ENCODE assay signal across 11 mouse cellular contexts in genomic region chr11:54881051-54881474, GRCm38 (mm10). TPM values are rescaled to one million over a fixed set of nuclear protein-coding genes. Genes with fewer than 3 reads are reported as not detected.
DNase-seq lines count a peak whose midpoint lies in the region; ATAC-seq lines count a peak whose summit lies in the region.
"Had no signal": no experiment of that assay in that cellular context is flagged by ENCODE, and none has a peak within 500 bp of the region (broad histone marks: within the 10 kb centered on the region; RNA-seq: fewer than 3 reads in every experiment).

No protein-coding gene starts in this region.

- ATAC-seq in heart, embryonic 16.5 days (replicated peaks; ENCODE audit: extremely low read depth, insufficient read depth, low FRiP score): no peak; the same call in 1 of the 2 replicates
- no peak for ATAC-seq in erythroblast, adult 5-6 weeks (replicated peaks; ENCODE audit: low FRiP score, poor library complexity, severe bottlenecking)

- H3K36me3 ChIP-seq in heart, embryonic 16.5 days (ENCODE audit: control insufficient read depth, insufficient read depth): no peaks in the 10 kb centered on the region
- H3K36me3 ChIP-seq: neural tube, embryonic 13.5 days had no signal

- H3K27me3 ChIP-seq in heart, embryonic 16.5 days (ENCODE audit: control insufficient read depth, insufficient read depth, low read length): no peaks in the 10 kb centered on the region
- H3K27me3 ChIP-seq: neural tube, embryonic 13.5 days had no signal

- WGBS in heart, embryonic 16.5 days: 12% methylated on average over 2 of the region's 2 CpGs

- no peaks in the 10 kb centered on the region for H3K9me3 ChIP-seq in heart, embryonic 16.5 days (replicated peaks; ENCODE audit: control insufficient read depth, low read length)
- H3K9me3 ChIP-seq: neural tube, embryonic 13.5 days had no signal

- H3K27ac ChIP-seq in heart, embryonic 16.5 days (ENCODE audit: low read length): peak overlapping the region; percentile 90
- H3K27ac ChIP-seq: macrophage; neural tube, embryonic 13.5 days had no signal

- DNase-seq in adrenal gland, postnatal 14 days: peak; percentile 40
- DNase-seq in adrenal gland, adult 8-10 months: no peak
- DNase-seq in MN1 (ENCODE audit: low spot score): peak; percentile 60
- peak; percentile 66 to 89 for DNase-seq in kidney, postnatal 25 days
- no peak for DNase-seq in cerebellum, adult 9-10 months
- no peak for DNase-seq in cerebellum, postnatal 10 days
- DNase-seq: B cell, adult 2 months had no signal

- H3K9ac ChIP-seq in heart, embryonic 16.5 days (ENCODE audit: low read length): peak overlapping the region; percentile 30; the same call in 1 of the 2 replicates
- H3K9ac ChIP-seq: neural tube, embryonic 13.5 days had no signal

- peaks cover 42% of the 10 kb centered on the region for H3K4me1 ChIP-seq in heart, embryonic 16.5 days (ENCODE audit: control insufficient read depth, insufficient read depth, low read length)
- H3K4me1 ChIP-seq: neural tube, embryonic 13.5 days had no signal

- H3K4me3 ChIP-seq in heart, embryonic 16.5 days (ENCODE audit: low read length): no peak overlapping the region
- H3K4me3 ChIP-seq: neural tube, embryonic 13.5 days had no signal

- H3K4me2 ChIP-seq in heart, embryonic 16.5 days (ENCODE audit: low read depth, low read length): no peak overlapping the region
- H3K4me2 ChIP-seq: neural tube, embryonic 13.5 days had no signal

RNA-seq across cellular contexts. Expression of gene Hint1, which starts 14.9 kb away (rescaled TPM):
- total RNA-seq in adrenal gland, postnatal 14 days (2021): 379 and 380 TPM in 2 replicates
- total RNA-seq in adrenal gland, adult 8-10 months (2022): 100 to 1,000 TPM; 236 to 370 (median 298) TPM
- polyA plus RNA-seq in heart, embryonic 16.5 days (2015; fragmentation: Nextera tagmentation; extraction: Ambion mirVana): 581 and 590 TPM in 2 replicates
- 97.0 and 122 TPM in 2 replicates for total RNA-seq in erythroblast, adult 5-6 weeks (2015; ENCODE audit: low replicate concordance)
- total RNA-seq in erythroblast, adult 5-6 weeks (2017; ENCODE audit: low replicate concordance): 67.1 and 108 TPM in 2 replicates

RNA-seq across cellular contexts. Expression of gene Lyrm7, which starts 20.3 kb away (rescaled TPM):
- total RNA-seq in adrenal gland, postnatal 14 days (2021): 18.5 and 26.0 TPM in 2 replicates
- total RNA-seq in adrenal gland, adult 8-10 months (2022): 10 to 100 TPM in 2 of 4 experiments, 1 to 10 TPM in 2; 3.4 to 14.4 (median 9.6) TPM
- polyA plus RNA-seq in heart, embryonic 16.5 days (2015; fragmentation: Nextera tagmentation; extraction: Ambion mirVana): 11.8 and 25.7 TPM in 2 replicates
- total RNA-seq in erythroblast, adult 5-6 weeks (2015; ENCODE audit: low replicate concordance): 1.9 and 5.0 TPM in 2 replicates
- 1.3 and 5.7 TPM in 2 replicates for total RNA-seq in erythroblast, adult 5-6 weeks (2017; ENCODE audit: low replicate concordance)

RNA-seq across cellular contexts. Expression of gene Gpx3, which starts 21.2 kb away (rescaled TPM):
- total RNA-seq in adrenal gland, postnatal 14 days (2021): 308 and 532 TPM in 2 replicates
- 100 to 1,000 TPM in 3 of 4 experiments, 10 to 100 TPM in 1; 89.1 to 315 (median 150) TPM for total RNA-seq in adrenal gland, adult 8-10 months (2022)
- 771 and 1,022 TPM in 2 replicates for polyA plus RNA-seq in heart, embryonic 16.5 days (2015; fragmentation: Nextera tagmentation; extraction: Ambion mirVana)
- 20.9 and 32.1 TPM in 2 replicates for total RNA-seq in erythroblast, adult 5-6 weeks (2015; ENCODE audit: low replicate concordance)
- 0.84 and 1.8 TPM in 2 replicates for total RNA-seq in erythroblast, adult 5-6 weeks (2017; ENCODE audit: low replicate concordance)

Comparison
In these comparisons a context has a peak if more than half of its experiments do, and no peak if none do; other contexts are left out.
1. DNase-seq: peak in adrenal gland, postnatal 14 days (single experiment), MN1 (single experiment) and kidney, postnatal 25 days (2 of 2); none in adrenal gland, adult 8-10 months (single experiment), cerebellum, adult 9-10 months (single experiment) and cerebellum, postnatal 10 days (0 of 2).